Mouse (Mus musculus) lung, embryonic 14.5 days (tissue): Measurements from ENCODE around the gene Tiparp. TPM values are rescaled to one million over a fixed set of nuclear protein-coding genes. Genes with fewer than 3 reads are reported as not detected.

Experiments
- ATAC-seq: fragments of 200-750 bp; cut with Nextera tagmentation; 2 replicates; pipeline ENCODE4 v1.8.0; 2017; ENCODE audit warnings: mild to moderate bottlenecking, moderate TSS enrichment, moderate library complexity; ENCODE audit not compliant: insufficient read depth
- DNase-seq: peaks from one replicate; pipeline ENCODE4 v3.0.0-alpha.2; 2015
- H3K27ac ChIP-seq: fragments of 300-500 bp; sonication (generic); 2 replicates; pipeline ENCODE4 v1.5.1; 2014; ENCODE audit warnings: low read depth, mild to moderate bottlenecking, moderate library complexity
- H3K27me3 ChIP-seq: fragments of 300-500 bp; sonication (generic); 2 replicates; pipeline ENCODE4 v1.6.1; 2014; ENCODE audit warnings: low read length, control low read depth; ENCODE audit not compliant: insufficient read depth
- H3K36me3 ChIP-seq: fragments of 300-500 bp; sonication (generic); 2 replicates; pipeline ENCODE4 v1.6.1; 2014; ENCODE audit warnings: control low read depth; ENCODE audit not compliant: insufficient read depth
- H3K4me1 ChIP-seq: fragments of 300-500 bp; sonication (generic); 2 replicates; pipeline ENCODE4 v1.6.1; 2014; ENCODE audit warnings: antibody characterized with exemption, control low read depth; ENCODE audit not compliant: insufficient read depth
- H3K4me2 ChIP-seq: fragments of 300-500 bp; sonication (generic); 2 replicates; pipeline ENCODE4 v1.6.1; 2014; ENCODE audit warnings: mild to moderate bottlenecking
- H3K4me3 ChIP-seq: fragments of 300-500 bp; sonication (generic); 2 replicates; pipeline ENCODE4 v1.5.1; 2014; ENCODE audit warnings: low read depth, low read length
- H3K9ac ChIP-seq: fragments of 300-500 bp; sonication (generic); 2 replicates; pipeline ENCODE4 v1.6.1; 2014
- H3K9me3 ChIP-seq: fragments of 300-500 bp; sonication (generic); 2 replicates; pipeline ENCODE4 v1.6.1; 2016; ENCODE audit warnings: low read depth, low read length, control low read depth
- CTCF ChIP-seq: IDR thresholded peaks from 2 replicates; pipeline ENCODE4 v1.5.1; 2016; ENCODE audit warnings: antibody characterized with exemption, low read depth
- WGBS: fragments of 180-500 bp; shearing (Covaris S2); extraction: QIAGEN DNeasy Blood & Tissue Kit; methylation state at CpG from one replicate; pipeline ENCODE4 v1.1.7; 2014; 5-methylcytosine and 5-hydroxymethylcytosine counted together
- polyA plus RNA-seq: library from polyadenylated mRNA; unstranded; fragments of >200 nt; fragmentation: Nextera tagmentation; extraction: Ambion mirVana; gene quantifications from 2 replicates; pipeline ENCODE4 v1.2.1, GENCODE M21; 2014

The Tiparp gene
- polyA plus RNA-seq, 1 experiment from 2014 or later, result 44.4 TPM

DNA sequence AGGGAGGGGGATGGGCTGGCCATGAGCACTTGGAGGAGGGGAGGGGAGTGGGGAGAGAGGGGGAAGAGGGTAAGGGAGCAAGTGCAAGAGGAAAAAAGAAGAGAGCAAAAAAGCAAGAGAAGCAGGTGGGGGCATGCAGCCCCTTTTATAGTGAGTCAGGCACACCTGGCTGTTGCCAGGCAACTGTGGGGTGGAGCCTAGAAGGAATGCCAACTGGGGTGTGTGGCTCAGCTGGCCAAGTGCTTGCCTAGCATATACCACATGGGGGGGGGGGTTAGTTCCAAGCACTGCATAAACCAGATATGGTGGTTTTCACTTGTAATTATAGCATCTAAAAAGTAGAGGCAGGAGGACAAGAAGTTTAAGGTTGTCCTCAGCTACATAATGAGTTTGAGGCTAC lies 66.3 kb downstream of the Tiparp start:
- Histone ChIP-seq H3K4me1 (no peaks in the 10 kb centered on the region), H3K9me3 (no peaks in the 10 kb centered on the region)
- peak; percentile 85 for ATAC-seq

GRCm38 (mm10) chr3:65595196-65595595 lies 67.0 kb downstream of the Tiparp start:
- DNase-seq (no peak), ATAC-seq (no peak)
- Histone ChIP-seq H3K36me3 (no peaks in the 10 kb centered on the region), H3K9me3 (no peaks in the 10 kb centered on the region), H3K4me3 (no peak overlapping the region), H3K27ac (peak overlapping the region; percentile 4; the same call in 1 of the 2 replicates), H3K4me2 (no peak overlapping the region), H3K27me3 (no peaks in the 10 kb centered on the region), H3K9ac (no peak overlapping the region), H3K4me1 (no peaks in the 10 kb centered on the region)
- 64% methylated on average over 3 of the region's 3 CpGs for WGBS
- TF ChIP-seq CTCF, result no peak

More for the DNA sequence above, 66.3 kb downstream of the Tiparp start:
- DNase-seq, result peak; percentile 43
- TF ChIP-seq CTCF, result no peak
- H3K9ac ChIP-seq, result no peak overlapping the region
- no peak overlapping the region for H3K4me3 ChIP-seq
- H3K4me2 ChIP-seq, result no peak overlapping the region
- H3K27ac ChIP-seq, result no peak overlapping the region
- no peaks in the 10 kb centered on the region for H3K27me3 ChIP-seq
- H3K36me3 ChIP-seq, result no peaks in the 10 kb centered on the region

DNA sequence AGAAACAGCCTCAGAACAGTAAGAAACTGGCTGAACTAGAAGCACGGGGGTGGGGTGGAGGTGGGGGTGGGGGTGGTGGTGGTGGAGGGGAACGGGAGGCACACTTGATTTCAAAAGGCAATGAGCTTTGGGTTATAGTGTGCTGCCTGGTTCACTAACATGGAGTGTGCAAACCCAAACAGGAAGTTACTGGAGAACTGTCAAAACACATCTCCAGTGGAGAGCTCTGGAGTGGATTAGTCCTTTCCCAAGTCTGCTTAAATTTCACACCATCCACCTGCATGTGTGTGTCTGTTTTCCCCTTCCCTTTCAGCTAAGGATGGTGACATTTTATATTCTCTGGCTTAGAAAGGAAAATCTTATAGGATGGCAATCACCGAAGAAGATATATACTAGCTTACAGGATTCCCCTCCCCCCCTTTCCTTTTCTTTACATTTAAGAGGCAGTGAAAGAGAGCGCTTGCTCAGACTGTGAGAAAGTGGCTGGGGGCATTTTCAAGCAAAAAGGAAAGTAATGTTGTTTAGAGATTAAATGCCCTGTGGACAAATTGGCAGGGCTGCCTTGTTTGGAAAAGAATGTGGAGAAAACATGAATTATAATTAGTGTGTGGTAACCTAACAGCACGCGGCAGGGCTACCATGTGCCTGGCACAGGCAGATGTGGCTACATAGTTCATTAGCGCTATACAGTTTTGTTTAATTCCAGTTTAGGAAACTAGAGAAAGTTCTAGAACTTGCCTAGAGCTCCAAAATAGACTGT lies 70.0 kb downstream of the Tiparp start:
- Histone ChIP-seq H3K36me3 (no peaks in the 10 kb centered on the region), H3K4me2 (no peak overlapping the region), H3K9ac (no peak overlapping the region), H3K9me3 (no peaks in the 10 kb centered on the region), H3K4me1 (no peaks in the 10 kb centered on the region; the same call in none of the 2 replicates), H3K4me3 (no peak overlapping the region), H3K27ac (no peak overlapping the region), H3K27me3 (no peaks in the 10 kb centered on the region)
- 55% methylated on average over 7 of the region's 7 CpGs for WGBS
- ATAC-seq (no peak), DNase-seq (no peak)
- TF ChIP-seq CTCF, result no peak

- H3K27me3 ChIP-seq, result no peaks in the 10 kb centered on the region
- no peak overlapping the region for H3K27ac ChIP-seq
- no peaks in the 10 kb centered on the region for H3K36me3 ChIP-seq
- H3K4me3 ChIP-seq, result no peak overlapping the region
- WGBS, result 75% methylated on average over 6 of the region's 6 CpGs
- H3K4me2 ChIP-seq, result no peak overlapping the region
- no peaks in the 10 kb centered on the region for H3K9me3 ChIP-seq
- DNase-seq, result no peak
- no peak overlapping the region for H3K9ac ChIP-seq
- no peaks in the 10 kb centered on the region; the same call in none of the 2 replicates for H3K4me1 ChIP-seq
- ATAC-seq, result no peak
- no peak for TF ChIP-seq CTCF
Observed at GRCm38 (mm10) chr3:65599151-65599550, 70.9 kb downstream of the Tiparp start.

- Histone ChIP-seq H3K4me3 (no peak overlapping the region), H3K36me3 (no peaks in the 10 kb centered on the region), H3K27me3 (no peaks in the 10 kb centered on the region), H3K4me1 (no peaks in the 10 kb centered on the region; the same call in none of the 2 replicates), H3K4me2 (no peak overlapping the region), H3K27ac (peak overlapping the region; percentile 54; the same call in 1 of the 2 replicates), H3K9me3 (no peaks in the 10 kb centered on the region), H3K9ac (no peak overlapping the region)
- ATAC-seq, result peak; percentile 39; the same call in 1 of the 2 replicates
- DNase-seq, result peak; percentile 60
- TF ChIP-seq CTCF, result no peak
- 52% methylated on average over 8 of the region's 8 CpGs for WGBS
Observed at GRCm38 (mm10) chr3:65601291-65602050, 73.3 kb downstream of the Tiparp start.

- H3K4me1 ChIP-seq, result peaks cover 3% of the 10 kb centered on the region
- 45% methylated on average over 4 of the region's 4 CpGs for WGBS
- H3K4me3 ChIP-seq, result no peak overlapping the region
- no peaks in the 10 kb centered on the region for H3K9me3 ChIP-seq
- no peak overlapping the region for H3K27ac ChIP-seq
- no peaks in the 10 kb centered on the region for H3K36me3 ChIP-seq
- ATAC-seq (no peak), DNase-seq (no peak)
- H3K27me3 ChIP-seq, result no peaks in the 10 kb centered on the region
- no peak for TF ChIP-seq CTCF
- no peak overlapping the region for H3K9ac ChIP-seq
- no peak overlapping the region for H3K4me2 ChIP-seq
Observed at GRCm38 (mm10) chr3:65603392-65604055, 75.3 kb downstream of the Tiparp start.

Other genes with a start within 250 kb of the Tiparp start
- 312 and 339 TPM in 2 replicates for gene Ssr3, start 135.8 kb upstream of the Tiparp start, polyA plus RNA-seq
- 8.7 and 9.5 TPM in 2 replicates for gene Lekr1, start 137.8 kb downstream of the Tiparp start, polyA plus RNA-seq